Mouse (Mus musculus) spleen, embryonic (tissue): ENCODE measurements at regions not wholly inside any gene's neighbourhood (a gene's known extent, or its start where the extent isn't known, plus 50 kb on each side); places are given as distances from the start of the nearest gene placed in this dataset.

Experiments
- CTCF ChIA-PET: fragments of 350-600 bp; sonication (Branson Sonifier 250); formaldehyde crosslinking; loops from one replicate; lab custom pipeline; 2022; lab: Charles Lee

DNA sequence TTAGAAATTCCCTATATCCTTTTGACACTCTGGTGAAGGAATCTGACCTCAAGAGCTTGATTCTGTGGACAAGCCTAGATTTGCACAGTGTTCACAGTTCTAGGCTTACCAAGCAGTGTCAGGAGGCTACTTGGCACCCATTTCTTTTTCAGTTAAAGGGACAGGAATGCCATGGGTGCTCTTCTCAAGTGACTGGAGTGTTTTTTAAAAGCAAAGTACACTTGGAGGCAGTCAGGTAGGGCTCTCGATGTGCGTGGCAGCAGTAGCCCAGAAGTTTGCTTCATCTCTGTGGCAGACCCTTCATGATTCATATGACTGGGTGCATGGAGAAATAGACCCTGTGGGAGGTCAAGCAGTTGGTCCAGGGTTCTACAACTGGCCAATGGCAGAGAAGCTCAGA is 310.4 kb upstream of the Id2 start:
- CTCF ChIA-PET: interaction anchor here (0.7 kb wide), 1 partner anchor 11 kb away, joined by 6 read pairs; no protein-coding TSS in a partner anchor

DNA sequence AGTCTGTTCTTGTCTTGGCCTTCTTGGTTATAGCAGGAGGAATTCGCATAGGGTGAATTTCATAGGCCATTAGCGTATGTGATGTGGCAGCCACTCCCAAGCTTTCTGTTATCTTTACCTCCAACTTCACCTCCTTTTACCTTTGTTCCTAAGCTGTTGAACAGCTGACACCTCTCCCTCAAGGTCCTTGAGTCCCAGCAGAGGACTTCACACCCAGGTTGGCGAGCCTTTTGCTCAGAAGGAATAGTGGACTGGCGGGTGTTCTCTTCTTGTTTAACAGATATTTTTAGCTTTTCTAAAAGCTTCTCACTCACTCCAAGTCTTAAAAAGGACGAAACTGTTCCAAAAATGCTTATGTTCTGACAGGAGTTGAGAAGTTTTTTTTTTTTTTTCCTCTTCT is 303.4 kb upstream of the Id2 start:
- CTCF ChIA-PET: interaction anchor here (0.7 kb wide), 1 partner anchor 43 kb away, joined by 4 read pairs; no protein-coding TSS in a partner anchor

DNA sequence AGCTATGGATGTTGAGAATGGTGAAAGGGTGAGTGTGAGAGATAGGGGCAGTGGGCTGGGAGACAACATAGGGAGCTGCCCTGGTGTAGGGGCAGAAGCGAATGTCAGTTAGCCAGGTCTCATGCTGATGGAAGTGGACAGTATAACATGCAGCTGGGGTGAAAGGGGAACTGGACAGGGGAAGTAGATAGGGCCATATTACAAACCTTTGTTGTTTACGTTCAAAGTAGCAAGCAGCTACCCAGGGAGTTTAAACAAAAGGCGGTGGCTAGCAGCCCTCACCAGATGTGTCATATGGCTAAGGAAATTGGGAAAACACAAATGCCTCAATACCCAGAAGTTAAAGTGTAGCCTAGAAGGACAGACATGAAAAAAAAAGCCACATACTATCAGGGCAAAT is 301.8 kb upstream of the Id2 start:
- CTCF ChIA-PET: no interaction called here

DNA sequence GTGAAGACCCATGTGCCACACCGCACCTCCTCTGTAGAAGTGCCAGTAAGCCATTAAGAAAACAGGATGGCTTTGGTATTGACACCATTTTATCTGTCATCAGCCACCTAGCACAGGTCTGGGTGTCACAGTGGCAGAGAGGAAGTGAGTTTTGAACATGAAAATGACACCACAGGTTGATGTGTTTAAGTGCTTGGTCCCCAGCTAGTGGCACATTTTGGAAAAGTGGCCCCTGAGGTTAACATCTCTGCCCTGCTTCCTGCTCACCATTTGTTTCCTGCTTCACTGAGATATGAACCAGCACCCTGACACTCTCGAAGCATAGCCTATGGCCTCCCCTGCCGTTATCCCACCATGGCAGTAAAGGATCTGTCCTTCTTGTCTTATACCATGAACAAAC is 297.4 kb upstream of the Id2 start:
- CTCF ChIA-PET: no interaction called here

DNA sequence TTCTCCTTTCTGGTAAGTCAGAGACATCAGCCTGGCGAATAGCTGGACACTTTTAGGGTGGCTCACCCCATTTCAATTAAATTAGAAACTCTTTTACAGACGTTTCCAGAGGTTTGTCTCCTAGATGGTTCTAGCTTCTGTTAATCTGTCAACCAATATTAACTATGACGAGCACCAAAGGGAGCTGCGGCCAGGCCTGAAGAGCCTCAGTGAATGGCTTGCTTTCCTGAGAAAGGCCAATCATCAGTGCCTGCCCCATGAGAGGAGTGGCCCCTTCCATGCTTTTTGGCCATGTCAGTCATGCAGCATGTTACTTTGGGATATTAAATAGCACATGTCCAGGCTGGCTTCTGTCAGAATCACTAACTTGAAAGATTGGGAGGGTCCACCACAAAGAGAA is 296.6 kb upstream of the Id2 start:
- CTCF ChIA-PET: no interaction called here

DNA sequence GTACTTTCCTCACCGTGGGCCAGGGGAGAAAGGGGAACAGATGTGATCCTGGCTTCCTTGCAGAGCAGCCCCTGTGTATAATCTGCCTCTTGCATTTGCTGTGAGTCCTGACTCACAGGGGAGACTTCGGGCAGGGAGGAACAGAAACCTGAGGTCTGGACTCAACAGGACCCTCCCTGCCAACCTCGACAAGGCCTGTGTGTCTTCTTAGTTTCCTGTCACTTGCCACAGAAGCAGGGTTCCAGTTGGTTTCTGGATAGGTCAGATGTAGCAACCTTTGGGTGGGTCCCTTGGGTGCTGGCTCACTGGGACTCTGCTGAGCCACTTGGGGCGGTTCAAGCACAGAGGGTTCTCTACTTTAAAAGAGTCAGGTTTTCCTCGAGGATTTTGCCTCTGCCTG is 292.3 kb upstream of the Id2 start:
- CTCF ChIA-PET: no interaction called here

DNA sequence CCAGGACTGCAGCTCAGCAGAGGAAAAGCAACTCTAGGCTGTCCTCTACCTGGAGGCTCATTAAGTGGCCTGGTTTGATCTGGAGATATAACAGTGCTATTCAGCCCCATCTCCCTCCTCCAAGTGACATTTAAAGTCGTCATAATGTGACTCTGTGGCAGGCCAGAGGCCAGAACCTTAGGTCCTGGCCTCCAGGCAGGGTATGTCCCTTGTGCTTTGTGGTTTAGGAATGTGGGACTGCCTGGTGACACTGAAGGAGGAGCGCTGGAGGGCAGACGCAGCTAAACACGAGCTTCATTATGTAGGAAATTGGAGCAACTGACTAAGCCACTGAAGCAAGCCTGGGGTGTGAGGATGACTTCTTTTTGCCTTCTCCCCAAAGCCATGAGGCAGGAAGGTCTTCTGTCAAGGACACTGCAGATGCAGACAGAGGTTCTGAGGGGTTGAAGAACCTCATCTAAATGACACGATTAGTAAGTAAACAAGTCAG is 290.9 kb upstream of the Id2 start:
- CTCF ChIA-PET: no interaction called here

DNA sequence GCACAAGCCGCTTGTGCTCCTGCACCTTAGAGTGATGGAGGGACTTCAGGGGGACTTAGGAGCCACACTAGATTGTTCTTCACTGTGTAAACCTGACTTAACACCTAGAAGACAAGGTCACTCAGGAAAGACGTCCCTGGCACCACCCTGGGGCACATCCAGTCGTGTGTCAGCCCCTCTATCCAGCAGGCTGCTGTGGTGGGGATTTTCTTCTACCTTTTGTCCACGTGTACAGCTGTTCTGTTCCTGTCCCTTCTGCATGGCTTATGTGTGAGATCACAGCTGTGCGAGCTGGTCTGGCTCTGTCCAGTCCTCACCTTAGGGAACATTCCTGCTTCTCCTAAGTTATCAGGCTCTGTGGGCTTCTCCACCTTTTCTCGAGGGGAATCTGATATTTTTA is 286.0 kb upstream of the Id2 start:
- CTCF ChIA-PET: no interaction called here

DNA sequence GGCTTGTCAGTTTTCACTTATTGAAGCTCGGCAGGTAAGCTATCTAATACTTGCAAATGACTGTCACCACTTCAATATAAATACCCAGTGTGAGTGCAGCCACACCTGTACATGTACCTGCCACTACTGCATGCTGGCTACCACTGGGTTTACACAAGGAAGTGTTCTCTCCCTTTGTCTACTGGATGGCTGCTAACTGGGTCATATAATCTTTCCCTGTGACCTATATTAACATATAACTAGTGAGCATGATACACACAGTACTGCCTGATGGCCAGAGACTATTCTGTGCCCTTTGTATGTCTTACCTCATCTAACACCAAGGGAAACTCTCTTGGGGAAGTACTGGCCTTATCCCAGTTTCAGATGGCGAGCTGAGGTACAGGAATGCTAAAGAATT is 285.5 kb upstream of the Id2 start:
- CTCF ChIA-PET: no interaction called here

DNA sequence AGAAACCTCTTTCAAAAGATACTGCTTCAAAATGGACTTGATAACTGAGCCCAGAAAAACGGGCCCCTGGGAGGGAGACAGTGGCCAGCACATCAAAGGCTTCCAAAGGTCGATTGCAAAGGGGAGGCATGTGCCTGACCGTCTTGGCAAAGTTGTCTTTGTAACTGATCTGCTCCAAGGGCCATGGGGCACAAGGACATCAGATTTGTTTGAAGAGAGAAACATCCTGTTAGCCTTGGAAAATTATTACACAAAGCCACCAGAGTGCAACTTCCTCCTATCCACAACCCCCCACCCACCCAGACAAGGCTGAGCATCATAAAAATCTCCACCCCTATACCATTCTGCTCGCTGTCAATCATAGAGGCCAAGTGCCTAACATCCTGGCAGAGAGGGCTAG is 284.7 kb upstream of the Id2 start:
- CTCF ChIA-PET: no interaction called here

DNA sequence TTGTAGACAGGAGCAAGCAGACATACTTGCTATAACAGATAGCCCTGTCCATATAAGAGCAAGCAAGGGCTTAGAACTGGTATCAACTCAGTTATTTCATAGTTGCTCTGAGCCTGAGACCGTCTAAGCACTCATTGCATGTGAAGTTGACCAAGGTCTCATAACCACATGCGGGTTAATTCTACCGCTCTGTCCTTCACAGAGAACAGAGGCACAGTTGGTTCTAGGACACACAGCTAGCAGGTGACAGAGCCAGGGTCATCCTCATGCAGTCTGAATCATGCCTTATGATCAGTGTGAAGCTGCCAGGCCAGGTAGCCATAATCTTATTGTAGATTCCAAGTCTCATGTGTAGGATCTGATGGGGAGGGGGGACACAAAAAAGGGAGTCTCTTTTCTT is 283.1 kb upstream of the Id2 start:
- CTCF ChIA-PET: interaction anchor here (0.6 kb wide), 1 partner anchor 558 kb away, joined by 4 read pairs; no protein-coding TSS in a partner anchor

DNA sequence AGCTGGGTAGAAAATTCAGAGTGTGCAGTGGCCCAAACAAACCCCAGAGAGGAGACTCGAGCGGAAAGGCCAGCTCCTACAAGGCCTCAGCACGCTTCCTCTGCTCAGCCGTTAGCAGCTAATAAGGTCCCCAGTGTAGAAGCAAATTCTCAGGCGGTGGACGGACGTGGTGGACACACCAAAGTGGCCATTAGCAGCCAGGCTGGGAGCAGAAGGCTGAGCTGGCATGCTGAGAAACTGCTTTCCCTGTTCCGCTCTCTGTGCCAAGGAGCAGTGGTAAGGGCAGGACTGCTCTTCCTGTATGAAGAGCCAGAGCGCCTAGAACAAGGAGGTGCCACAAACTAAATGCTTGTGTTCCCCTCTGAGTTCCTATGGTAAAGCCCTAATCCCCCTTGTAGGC is 282.1 kb upstream of the Id2 start:
- CTCF ChIA-PET: no interaction called here

DNA sequence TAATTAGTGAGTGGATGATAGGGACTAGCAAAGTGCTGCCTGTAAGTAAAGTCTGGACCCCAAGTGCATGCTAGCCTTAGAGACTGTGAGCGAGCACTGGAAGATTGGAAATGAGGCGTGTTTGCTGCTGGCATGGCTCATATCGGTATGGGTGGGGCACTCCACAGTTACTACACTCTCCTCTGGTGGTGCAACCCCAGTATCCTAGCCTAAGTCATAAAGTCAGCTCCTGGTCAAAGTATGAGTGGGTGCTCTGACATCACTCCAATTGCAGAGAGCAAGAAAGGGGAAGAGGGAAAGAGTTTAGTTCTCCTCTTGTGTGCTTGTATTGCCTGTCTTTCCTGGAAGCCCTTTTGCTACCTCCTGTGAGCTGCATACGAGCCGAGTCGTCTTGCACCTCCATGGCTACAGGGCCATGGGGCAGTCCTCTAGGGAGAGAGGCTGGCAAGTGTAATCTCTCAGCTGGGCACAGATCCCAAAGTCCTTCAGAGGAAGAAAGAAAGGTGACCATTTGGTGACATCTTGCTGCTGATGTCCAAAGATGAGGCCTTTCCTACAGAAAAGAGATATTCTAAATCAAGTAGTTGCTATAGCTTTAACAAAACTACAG is 281.2 kb upstream of the Id2 start:
- CTCF ChIA-PET: interaction anchor here (0.6 kb wide), 1 partner anchor 36 kb away, joined by 7 read pairs; no protein-coding TSS in a partner anchor

DNA sequence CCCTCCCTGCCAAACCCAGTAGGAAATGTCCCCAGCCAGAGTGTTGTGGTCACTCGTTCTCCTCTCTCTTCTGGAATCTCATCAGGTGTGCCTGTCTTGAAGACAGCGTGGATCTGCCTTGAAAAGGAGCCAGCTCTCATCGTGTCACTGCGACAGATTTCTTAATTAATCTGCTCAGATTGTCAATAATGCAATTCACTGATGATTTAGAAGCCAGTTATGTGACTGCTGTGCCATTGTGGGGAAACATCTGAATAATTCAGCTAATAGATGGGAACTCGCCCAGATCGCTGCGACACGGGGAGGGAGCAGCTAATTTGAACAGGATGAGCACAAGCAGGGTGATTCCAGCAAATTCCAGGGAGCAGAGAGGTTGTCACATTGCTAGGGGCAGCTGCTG is 279.5 kb upstream of the Id2 start:
- CTCF ChIA-PET: no interaction called here

DNA sequence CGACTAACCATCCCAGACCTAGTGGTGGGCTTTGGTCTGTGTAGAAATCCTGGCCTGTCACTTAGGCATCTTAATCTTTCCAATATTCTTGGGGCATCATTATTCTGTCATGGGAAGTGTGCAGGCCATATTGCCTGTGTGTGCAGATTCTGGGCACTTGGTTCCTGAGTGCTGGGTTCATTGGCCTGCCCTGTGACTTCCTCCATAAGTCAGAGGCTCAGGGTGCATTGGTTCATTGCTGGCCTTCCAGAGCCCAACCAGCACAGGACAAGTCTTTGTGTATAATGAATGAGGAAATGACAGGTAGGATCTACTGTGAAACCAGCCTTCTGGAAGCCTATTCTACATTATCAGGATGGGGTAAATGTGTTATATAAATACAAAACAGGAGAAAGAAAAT is 270.6 kb upstream of the Id2 start:
- CTCF ChIA-PET: no interaction called here

DNA sequence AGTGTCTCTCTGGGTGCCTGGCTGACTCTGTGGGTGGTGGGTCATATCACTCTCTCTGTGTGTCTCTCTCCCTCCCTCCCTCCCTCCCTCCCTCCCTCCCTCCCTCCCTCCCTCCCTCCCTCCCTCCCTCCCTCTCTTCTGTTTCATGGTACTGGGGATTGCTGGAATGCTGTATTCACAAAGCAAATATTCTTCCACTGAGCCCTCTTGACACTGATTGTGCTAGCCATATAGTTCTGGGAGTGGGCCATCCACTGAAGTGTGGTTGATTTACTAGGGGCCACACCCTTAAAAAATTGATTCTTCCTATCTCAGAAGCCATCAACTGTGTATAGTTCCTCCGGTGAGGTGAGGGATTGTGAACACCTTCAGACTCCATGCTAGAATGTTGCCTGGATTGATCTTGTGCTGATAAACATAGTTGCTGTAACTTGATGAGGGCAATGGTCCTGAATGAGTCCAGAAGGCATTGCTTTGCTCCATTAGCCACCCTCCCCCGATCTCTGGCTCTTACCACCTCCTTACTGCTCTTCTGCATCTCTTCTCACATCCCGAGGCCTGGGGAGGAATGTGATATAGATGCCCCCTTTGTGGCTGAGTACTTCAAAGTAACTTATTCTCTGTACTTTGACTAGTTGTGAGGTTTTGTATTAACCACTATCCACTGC is 268.8 kb upstream of the Id2 start:
- CTCF ChIA-PET: no interaction called here

DNA sequence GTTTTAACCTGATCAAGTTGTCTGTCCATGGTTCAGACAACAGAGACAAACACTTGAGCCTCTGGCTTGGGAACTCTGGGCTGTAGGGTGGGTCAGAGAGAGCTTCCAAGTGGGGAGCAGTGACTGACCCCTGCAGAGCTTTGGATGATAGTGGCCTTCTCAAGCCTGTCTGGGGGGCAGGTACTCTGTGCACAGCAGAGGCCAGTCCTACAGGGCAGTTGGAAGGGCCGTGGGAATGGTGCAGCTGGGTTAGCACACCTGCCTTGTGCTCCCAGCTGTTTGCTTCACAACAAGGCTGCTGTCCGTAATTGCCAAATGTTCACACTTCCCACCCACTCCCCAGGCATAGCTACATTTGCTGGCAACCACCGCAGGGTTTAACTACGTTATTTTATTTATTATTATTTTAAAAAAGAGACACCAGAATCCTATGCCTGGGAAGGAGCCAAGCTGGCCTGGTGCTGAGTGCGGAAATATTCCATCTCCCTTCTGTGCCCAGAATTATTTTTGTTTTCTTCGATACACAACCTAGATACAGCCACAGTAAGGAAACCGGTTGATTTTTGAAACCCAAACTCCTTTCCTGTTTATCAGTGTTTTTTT is 268.1 kb upstream of the Id2 start:
- CTCF ChIA-PET: interaction anchor here (0.6 kb wide), 1 partner anchor 8 kb away, joined by 3 read pairs; no protein-coding TSS in a partner anchor

DNA sequence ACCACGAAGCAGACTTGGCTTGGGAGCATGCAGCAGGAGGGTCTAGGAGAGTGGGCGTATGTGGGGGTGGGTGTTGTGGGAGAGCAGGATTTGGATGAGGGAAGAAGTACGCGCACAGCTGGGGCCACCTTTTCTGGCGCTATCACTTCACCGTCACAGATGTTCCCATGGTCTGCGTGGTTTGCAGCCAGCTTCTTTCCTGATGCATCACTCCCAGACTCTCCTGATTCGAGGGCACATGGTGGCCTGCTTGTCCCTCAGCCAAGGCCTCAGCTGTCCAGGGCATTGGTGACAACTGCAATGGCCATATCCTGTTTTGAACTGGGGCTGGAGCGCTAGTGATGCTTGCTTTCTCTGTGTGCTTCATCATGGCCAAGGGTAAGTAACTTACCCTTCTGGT is 266.9 kb upstream of the Id2 start:
- CTCF ChIA-PET: no interaction called here

DNA sequence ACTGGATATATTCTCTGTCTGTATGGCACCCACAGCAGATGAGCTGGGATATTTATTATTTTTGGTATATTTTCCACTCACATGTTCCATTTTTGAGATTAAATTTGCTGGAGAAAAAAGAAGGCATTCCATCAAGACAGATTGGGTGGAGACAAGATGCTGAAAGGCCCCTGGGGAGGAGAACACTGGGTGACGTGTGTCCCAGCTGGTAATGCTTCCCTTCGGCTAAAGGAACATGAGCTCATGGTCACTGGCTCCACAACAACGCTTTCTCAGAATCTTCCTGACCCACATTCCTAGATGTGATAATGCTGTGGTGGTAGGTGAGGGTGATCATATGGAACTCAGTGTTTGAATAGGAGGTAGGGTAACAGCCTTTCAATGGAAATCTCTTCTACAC is 266.4 kb upstream of the Id2 start:
- CTCF ChIA-PET: no interaction called here

DNA sequence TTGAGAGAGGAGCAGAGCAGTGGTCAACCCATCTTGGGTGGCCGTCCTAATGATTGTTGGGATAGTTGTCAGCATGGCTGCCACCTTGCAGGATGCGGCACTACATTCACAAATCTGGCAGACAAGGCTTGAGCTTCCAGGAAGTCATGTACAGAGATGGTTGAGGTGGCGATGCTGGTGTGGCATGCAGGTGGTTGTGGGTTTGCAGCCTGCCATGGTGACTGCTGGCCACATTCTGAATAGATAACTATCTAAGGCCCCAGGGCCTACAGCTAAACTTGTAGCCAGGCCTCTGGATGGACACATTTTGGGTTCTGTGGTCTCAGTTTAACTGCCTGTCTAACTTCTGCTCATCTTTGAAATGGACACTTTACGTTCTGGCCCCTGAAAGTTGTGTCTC is 265.8 kb upstream of the Id2 start:
- CTCF ChIA-PET: no interaction called here

DNA sequence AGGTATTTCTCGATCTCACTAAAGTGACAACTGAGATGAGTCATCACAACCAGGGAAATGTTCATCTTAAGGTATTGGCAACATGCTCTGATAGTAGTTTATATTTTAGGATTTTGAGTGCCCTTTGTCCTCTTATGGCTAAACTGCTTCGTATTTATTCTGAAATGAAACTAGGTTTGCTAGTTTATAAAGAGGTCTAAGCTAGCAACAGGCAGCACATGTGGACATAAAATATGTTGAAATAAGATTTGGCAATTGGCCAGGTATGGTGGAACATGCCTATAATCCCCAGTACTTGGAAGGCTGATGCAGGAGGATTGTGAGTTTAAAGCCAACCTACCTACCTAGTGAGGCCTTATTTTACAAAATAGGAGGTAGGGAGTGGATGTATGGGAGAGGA is 263.8 kb upstream of the Id2 start:
- CTCF ChIA-PET: no interaction called here

DNA sequence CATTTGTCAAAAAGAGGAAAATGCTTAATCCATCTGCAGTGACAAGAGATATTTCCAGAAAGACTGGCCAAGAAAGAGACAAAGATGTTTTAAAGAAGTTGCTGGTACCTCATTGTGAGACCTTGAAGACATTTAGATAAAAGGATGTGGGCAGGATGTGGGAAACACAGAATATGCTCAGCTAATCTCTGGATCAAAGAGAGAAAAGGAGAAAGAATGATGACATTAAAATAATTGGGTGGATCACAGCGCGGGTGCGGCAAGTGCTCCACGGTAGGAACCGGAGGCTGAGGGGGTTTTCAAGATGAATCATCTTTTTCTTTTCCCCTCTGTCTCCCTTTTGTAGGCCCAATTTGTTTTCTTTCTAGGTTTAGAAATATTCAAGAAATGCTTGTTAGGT is 263.0 kb upstream of the Id2 start:
- CTCF ChIA-PET: no interaction called here
